Mouse (Mus musculus) urinary bladder, adult 18-20 months (tissue): Measurements from ENCODE around the gene Tuba8.

Experiments
- DNase-seq, 2 experiments: peaks; one replicate each; pipeline ENCODE4 v3.0.0; 2022; ENCODE audit warnings: low spot score in 2 of 2, mixed read lengths in 2 of 2

Gene Tuba8

DNA sequence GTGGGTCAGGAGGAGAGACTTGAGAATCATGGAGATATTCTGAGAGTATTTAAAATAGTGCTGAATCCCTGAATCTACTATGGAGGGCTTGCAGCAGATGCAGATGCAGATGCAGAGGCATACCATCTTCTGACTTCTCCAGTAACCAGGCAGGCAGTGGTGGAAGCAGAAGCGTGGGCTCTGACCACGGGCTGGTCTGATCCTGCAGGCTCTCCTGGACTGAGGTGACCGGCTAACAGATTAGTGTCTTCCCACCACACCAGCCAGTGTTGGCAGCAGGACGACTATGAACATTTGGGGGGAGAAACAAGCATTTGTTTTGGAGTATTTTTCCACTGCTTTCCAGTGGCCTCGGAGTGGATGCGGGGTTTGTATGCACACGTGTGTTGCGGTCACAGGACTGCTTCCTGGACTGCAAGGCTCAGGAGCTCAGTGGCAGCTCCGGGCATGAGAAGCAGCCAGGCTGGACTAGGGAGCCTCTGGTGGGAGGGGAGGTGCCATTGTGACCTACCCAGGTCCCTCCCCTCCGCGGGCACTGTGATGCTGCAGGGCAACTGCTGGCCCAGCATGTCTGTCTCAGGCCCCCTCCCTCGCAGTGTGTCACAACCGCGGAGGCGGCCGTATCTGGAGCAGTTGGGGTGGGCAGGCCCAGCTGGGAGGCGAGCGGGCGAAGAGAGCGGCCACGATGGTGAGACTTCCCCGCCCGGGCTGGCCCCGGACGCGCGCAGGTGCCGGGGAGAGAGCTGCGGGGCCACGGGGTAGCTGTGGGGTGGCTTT lies at the start of gene Tuba8:
Gene Tuba8 (plus strand): TSS at position 548 of the 777 bp plus-strand sequence.
- DNase-seq: peak; percentile 58 to 66

DNA sequence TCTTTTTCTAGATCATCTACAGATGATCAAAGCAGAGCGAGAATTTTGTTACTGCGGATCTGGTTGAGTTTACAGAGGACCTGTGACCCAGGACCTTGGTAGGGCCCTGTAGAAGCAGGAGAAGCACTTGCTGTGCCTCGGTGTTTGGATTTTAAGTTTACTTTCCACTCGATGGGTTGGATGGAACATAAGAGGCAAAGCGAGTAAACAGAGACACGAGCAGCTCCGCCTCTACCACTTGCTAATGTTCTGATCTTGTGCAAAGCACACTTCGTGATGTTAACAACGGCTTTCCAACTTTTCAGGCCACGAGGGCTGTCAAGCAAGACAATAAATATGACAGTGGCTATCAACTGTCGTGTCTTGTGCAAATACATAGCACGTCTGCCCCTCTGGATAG lies 47.9 kb upstream of the Tuba8 start:
- DNase-seq: no peak

DNA sequence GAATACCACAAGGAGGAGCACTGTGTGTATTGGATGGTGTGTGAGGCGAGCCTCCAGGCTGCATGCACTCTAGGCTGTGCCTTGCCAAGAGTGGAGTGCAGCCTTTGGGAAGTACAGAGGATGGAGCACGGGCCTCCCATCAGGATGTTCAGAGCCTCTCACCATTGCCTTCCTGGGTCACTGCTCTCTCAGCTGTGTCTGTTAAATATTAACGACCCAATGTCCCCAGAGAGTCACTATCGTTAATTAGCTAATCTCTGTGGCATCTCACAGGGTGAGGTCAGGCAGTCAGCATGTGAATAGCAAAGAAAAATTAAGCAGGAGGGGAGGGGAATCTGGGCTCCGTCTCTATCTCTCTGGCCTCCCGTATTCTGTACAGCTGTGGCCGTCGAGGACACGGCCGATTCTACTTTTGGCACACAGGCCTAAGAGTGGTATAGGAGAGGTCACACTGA lies 44.4 kb upstream of the Tuba8 start:
- DNase-seq: no peak

DNA sequence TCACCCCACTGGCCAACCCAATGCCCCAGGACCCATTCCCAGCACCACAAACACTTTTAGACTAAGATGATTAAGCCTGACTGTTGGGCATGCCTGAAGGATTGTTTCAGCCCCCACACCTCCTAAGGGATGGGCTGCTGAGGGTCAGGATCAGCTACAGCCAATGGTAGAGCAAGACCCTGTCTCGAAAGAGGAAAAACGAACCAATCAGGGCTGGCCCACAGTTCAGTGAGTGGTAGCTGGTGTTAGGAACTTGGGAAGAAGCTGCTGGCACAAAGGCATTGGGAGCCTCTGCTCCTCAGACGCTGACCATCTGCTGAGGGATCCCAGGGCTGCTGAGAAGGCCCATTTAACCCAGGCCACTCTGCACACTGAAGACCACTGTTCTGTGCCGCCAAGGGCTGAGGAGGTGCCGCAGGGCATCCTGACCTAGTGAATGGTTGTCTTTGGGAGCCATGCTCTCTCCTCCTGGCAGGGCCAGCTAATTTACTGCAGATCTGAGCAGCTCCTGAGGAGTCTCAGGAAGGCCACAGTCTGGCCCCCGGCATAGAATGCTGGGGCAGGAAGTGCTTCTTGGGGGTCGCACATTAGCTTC lies 43.0 kb upstream of the Tuba8 start:
- no peak for DNase-seq

DNA sequence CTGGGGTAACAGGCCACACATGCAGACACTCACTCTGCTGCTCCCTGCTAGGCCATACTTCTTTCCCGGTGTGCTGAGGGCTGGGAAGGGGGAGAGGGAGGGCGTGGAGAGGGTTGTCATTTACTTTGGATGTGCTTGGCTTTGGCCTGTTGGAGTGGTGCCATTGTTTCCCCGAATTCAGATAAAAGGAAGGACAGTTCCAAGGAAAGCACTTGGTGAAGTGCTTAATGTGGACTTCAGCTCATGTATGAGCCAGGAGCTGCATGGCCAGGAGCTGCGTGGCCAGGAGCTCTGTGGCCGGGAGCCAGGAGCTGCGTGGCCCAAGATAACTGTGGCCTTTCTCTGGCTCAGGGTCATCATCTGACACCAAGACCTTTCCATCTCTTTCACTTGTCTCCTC lies 39.4 kb upstream of the Tuba8 start:
- no peak for DNase-seq

DNA sequence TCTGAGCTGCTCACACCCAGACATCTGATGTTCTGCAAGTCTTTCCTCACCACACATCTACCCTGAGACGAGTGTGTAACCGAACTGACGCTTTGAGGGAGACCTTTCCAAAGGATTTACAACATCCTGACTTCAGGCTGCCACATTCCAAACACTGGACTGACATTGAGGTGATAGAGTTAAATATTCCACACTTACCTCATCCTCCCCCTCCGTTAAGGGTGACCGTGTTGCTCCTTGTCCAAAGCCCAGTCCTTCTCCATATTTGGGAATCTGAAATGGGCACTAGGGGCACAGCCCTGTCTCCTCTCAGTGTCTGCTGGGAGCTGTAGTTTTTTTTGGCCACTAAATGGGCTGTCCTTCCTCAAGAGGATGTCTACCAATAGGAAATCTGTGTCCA lies 37.0 kb upstream of the Tuba8 start:
- DNase-seq: no peak

DNA sequence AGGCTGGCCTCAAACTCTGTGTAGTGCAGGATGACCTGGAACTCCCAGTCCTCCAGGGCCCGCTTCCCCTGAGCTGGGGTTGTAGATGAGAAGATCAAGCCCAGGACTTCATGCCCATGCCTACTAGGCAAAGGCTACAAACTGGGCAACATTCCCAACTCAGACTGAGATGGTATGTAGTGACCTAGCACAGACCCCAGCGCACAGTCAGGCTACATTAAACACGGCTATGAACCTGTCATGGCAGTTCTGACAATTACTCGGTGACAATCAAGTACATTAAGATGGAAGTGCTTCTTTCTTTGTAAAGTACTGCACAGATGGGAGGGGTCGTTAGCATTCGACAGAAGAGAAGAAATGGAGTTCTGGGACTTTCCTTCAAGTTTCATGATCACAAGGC lies 35.7 kb upstream of the Tuba8 start:
- DNase-seq: no peak

DNA sequence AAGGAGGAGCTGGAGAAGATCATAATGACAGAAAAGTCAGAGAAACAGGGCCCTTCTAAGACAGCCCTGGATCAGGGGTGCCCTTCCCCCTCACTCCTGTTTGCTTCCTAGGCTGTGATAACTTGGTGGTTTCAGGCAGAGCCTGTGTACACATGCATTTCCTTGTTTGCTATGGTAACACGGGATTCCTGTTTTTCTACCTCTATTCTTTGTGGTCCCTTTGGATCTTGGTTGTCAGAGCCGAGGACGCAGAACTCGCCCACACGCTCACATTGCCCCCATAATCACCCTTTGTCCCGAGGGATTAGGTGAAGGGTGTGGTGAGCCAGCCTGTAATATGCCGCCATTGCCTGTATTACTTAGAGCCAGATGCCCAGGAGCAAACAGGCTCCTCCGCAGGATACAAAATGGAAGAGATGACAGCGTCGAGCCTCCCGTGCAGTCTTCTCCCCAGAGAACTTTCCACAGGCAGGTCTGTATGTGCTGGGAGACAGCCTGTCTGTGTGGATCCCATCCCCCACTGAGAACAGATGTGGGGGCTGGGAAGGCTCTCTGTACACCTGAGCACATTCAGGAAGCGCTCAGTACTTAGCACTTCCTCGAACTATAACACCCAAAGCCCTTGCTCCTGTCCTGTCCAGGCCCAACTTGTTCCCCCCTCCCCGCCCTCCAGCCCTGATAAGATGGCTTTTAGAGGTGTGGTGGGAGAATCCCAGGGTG lies 34.3 kb upstream of the Tuba8 start:
- no peak for DNase-seq

DNA sequence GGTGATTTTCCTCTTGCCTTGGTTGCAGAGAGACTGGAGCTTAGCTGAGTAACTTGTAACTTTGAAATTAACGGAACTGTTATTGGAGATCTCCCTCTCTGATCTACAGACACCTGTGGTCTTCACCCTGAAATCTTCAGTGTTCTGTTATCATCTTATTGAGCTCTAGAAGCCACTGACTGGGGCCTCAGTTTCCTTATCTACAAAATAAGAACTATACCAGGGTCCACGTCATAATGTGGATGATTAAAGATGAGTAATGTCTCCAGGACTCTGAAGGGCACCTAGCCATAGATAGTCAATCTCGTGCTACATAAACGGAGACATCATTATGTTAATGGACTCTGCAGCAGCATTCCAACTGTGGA lies 33.8 kb upstream of the Tuba8 start:
- DNase-seq: no peak

DNA sequence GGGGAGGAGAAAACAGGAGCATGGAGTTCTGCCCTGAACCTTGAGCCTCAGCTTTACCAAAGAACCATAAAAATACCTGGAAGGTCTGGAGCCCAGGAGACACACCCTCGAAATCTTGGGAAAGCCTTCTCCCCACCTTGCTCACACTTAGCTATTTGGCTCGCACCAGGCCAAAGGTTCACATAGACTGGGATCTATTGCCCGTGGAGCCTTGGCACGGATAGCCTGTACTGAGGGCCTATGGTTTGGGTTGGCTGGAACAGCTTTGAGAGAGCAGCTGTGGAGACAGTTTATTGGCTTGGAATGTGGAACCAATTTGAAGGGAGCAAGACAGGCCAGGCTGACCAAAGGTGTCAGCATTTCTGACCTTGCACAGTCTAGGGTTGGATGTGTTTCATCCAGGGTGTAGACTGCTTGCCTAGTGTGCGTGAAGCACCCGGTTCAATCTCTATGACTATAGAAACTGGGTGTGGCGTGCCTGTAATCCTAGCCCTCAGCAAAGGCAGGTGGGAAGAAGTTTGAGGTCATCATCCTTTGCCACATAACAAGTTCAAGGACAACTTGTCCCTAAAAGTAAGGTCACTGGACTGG lies 33.3 kb upstream of the Tuba8 start:
- DNase-seq: no peak

DNA sequence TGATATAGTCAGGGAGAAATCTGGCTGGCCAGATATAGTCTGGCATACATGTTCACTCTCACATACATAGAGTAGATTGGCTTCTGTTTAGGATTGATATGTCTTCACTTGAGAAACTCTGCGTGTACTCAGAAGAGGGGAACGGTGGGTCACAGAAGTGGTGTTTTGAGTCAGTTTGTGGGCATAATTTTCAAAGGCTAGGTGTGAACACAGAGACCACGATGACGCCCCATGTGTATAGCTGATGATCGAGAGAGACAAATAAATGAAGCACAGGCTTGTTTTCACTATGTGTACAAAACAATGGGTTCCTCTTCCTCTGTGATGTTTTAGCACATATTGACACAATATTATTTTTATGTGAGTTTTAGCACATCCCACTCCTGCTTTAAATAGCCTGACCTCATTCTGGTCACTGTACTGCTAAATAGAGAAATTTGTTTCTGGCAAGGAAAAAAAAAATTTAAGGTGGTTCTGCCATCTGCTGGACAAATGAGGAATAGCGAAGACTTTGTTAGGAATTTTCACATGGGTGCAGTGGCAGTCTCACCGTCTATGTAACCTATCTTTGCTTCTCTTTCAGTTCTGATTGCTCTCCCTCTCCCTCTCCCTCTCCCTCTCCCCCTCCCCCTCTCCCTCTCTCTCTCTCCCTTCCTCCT lies 31.7 kb upstream of the Tuba8 start:
- DNase-seq: peak in 1 of 2 experiments; percentile 27

DNA sequence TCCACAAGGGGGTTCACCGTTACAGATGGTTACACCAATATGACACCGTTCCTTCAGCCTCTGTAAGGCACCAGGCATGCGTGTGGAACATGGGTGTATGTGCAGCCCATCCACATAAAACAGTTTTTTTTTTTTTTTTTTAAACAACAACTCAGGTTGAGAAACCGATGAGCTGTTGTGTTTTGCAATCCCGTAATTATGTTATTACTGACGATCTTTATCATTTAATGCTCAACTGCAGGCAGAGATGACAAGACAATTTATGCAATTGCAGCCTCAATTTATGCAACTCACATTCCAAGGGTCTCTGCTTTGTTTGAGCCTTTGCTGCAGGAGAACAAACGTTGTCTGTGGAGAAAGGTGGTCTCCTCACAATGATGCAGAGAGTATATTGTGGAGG lies 30.6 kb upstream of the Tuba8 start:
- DNase-seq: no peak

DNA sequence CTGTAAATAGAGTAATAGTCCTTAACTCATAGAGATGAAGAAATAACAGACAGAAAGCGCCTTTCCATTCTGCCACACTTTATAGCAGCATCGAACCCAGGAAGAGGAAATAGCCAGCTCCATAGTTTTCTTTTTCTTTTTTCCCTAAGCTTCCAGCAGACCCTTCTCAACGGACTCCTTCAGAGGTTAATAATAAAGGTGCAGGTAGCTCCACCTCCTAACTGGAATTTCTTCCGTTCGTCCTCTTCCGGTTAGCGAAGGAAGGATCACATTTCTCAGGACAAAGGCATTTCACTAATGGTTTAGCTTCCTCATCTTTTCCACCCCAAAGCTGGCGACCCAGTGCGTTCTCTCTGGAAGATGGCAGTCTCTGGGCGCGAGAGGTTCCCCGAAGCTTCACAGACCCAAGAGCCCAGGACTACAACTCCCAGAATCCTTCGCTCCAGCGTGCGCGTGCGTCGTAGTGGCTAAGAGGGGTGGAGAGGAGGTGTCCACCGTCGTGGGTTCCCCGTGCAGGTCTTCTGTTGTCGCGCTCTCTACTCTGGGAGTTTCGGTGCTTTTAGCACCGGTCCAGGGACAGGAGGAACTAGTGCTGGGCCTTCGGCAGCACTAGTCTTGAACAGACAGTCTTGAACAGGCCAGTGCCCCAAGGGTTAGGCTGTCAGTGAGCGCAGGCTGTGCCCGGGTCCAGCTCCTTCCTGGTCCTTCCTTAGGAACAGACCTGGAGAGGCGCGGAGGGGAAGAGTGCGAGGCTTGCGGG lies 26.9 kb upstream of the Tuba8 start, which contains the start of gene Pex26:
Gene Pex26 (plus strand): TSS at position 254 of the 760 bp plus-strand sequence.
- DNase-seq: peak; percentile 86 to 96

DNA sequence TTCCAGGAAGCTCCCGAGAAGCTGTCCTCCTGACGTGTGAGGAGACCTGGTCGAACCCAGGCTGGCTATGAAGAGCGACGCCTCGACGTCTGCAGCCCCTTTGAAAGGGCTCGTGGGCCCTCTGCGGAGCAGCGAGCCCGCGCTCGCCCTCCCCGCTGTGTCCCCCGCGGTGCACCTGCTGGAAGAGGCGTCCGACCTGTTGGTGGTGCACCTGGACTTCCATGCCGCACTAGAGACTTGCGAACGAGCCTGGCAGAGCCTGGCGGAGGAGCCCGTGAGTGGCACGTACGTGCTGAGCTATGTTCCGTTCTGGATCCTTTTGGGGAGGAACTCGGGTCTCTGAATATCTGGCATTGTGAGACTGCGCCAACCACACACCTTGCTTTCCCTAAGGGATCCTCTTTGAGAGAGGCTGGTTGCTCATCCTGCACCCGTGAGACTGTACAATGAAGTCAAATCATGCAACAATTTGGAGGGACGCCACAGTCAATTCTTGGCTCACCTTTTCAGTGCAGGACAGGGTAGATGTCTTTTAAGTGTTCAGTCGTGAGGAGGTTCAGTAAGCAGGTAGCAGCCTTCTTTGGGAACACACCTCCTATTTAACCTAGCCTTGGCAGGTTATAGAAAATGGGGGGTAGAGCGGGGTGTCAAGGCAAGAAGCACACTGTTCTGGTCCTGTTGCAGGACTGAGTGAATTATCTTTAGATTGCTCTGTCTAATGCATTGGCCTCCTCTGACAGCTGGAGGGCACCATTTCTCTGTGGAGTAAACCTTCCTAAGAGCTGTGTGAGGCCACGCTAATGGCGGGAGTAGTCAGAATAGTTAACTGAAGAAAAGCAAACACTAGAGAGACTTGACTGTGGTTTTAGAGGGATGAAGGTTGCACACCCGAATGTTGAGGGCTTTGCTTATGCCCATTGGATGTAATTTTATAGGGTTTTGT lies 26.0 kb upstream of the Tuba8 start:
- DNase-seq: peak; percentile 31 to 49

DNA sequence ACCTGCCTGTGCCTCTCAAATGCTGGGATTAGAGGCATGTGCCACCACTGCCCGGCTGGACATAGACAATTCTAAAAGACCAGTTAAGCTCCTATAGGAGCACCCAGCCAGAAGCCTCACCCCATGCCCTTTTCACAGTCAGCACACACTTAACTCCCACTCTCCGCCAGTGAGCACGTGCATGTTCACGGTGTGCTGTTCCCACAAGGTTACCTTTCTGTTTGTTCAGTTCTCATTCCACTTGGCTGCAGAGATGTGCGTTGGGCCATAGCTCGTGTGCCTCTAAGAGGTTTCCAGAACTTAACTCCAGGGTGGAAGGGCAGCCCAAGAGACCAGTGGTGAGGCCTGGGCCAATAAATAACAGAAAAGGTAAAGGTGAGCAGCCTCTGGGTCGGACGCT lies 25.3 kb upstream of the Tuba8 start:
- no peak for DNase-seq

DNA sequence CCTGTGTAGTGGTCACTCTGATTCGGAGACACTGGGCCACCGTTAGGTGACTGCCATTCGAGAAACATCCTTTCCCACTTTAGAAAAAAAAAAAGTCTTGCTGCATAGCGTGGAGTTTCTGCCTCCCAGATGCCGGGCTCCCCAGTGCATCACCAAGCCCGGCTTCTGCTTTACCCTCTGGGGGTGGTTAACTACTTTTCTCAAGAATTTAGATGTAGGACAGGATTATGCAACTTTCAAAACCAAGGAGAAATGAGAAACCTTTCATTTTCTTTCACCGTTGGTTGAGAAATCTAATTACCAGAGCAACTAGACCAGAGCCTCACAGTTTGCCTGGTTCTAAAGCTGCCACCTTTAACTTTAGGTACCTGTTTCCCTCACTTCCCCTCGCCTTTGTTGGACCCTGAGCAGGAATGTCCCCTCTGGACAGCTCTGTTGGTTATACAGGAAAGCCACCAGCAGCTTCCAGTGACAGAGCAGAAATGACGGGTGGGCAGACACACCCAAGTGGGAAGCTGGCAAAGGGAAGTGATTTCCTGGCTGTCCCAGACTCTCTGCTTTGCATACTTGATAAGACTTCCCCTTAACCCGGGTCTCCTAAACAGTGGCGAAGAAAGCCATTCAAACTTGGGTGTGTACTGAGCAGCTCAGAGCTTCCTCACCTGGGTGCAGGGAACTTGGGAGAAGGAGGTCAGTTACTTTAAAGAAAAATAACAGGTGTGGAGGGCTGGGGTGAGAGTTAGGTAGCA lies 19.1 kb upstream of the Tuba8 start:
- no peak for DNase-seq

DNA sequence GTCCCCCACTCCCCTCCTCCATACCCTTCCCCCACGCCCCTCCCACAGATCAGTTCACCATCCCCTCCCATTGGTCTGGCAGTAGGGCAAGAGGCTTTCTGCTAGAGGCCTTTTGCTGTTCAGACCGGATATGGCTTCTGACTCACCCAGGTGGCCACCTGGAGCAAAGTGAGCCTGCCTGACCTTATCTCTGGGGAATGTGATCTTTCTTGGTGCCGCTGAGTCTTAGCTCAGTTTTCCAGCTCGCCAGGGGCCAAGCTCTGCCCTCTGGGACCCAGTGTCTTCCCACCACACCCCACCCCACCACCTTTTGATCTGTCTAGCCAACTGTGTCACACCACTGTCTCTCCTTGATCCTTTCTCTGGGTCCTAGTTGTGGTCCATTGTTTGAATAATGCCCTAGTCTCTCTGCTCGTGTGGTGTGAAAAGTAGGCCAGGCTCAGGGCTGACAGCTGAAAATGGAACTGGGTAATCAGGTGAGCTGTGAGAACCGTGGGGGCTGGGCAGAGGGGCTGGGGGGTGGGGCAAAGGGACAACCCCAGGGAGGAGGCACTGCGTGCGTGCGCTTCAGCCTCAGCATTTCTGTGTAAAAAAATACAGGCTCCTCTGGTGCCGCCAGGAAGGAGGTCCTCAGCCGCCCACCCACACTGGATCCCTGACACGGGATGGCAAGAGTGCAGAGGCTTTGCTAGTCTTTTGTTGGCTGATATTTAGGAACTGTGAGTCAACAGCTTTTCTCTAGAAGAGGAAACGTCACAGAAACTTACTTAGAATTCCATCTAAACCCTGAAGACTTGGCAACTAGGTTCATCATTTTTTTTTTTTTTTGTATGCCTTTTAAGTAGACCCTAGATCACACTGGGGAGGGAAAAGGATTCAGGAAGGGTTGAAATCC lies 16.2 kb upstream of the Tuba8 start:
- peak in 1 of 2 experiments; percentile 45 for DNase-seq
